Mouse (Mus musculus) splenic B cell, adult 2 months (primary cell): ENCODE data around the gene Kcnab2.

Source experiments
- DNase-seq: peaks from one replicate; pipeline ENCODE4 v3.0.0-alpha.2; 2011; ENCODE audit warnings: low read depth, low spot score
- H3K27me3 ChIP-seq: 2 replicates; pipeline ENCODE4 v1.6.1; 2012; ENCODE audit warnings: mild to moderate bottlenecking, low read length, moderate library complexity, mixed read lengths; ENCODE audit not compliant: control insufficient read depth, poor library complexity, insufficient read depth, severe bottlenecking
- H3K36me3 ChIP-seq: 2 replicates; pipeline ENCODE4 v1.6.1; 2012; ENCODE audit warnings: mild to moderate bottlenecking, low read length, moderate library complexity, mixed read lengths; ENCODE audit not compliant: control insufficient read depth, poor library complexity, insufficient read depth, severe bottlenecking

Kcnab2 gene

DNA sequence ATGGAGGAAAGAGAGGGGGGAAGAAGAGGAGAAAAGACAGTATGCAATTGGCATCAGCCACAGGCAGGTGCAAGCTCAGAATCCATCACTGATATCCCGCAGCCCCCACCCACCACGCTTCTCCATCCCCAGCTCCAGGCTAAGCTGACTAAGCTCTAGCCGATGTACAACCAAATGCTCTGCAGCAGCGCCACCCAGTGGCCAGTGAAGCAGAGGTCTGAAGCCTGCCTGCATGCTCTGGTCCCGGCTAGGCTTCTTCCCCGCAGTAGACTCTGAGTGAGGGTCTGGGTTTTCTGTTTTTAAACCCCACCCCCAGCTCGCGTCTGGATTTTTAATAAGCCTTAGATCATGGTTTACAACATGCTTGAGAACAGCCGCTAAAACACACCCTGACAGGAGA, 42.8 kb downstream of the Kcnab2 start:
- peak; percentile 77 for DNase-seq
- H3K27me3 ChIP-seq = no peaks in the 10 kb centered on the region

DNA sequence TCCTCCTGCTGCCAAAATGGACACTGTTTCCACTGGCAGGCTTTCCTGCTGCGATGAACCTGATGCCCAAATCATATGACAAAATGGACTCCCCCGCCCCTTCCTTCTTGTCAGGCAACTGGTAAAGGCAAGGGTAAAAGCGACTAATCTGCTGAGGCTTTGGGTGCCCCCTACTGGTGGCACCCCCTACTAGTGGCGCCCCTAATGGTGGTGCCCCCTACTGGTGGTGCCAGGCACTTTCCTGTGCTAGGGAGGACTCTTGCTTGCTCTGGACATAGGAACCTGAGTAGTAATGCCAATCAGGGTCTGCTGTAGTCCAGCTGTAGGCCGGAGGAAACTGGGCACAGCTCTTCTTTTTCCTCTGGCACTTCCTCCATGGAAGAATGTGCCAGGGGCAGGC, 45.4 kb downstream of the Kcnab2 start:
- Histone ChIP-seq H3K27me3 (no peaks in the 10 kb centered on the region), H3K36me3 (peaks cover 2% of the 10 kb centered on the region; the same call in 1 of the 2 replicates)
- DNase-seq = peak; percentile 58

More for the DNA sequence above, 42.8 kb downstream of the Kcnab2 start:
- peaks cover 2% of the 10 kb centered on the region; the same call in 1 of the 2 replicates for H3K36me3 ChIP-seq

DNA sequence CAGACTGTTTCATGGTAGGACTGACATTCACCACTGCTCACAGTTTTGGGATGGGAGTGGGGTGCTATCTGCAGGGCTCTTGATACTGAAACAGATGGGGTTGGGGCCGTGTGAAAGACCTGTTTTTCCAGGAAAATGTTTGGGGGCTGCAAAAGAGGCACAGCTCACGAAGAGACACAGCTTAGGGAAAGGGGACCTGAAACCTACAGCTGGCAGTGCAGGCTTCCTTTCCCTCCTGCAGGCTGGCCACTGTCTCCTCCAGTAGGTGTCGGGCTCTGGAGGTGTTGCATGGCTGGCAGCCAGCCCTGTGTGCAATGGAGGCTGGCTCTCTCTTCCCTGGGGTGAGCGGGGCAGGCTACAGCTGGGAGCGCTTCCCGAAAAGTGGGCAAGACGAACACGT, 49.4 kb downstream of the Kcnab2 start:
- no peaks in the 10 kb centered on the region for H3K27me3 ChIP-seq
- DNase-seq = peak; percentile 25
- peaks cover 2% of the 10 kb centered on the region; the same call in 1 of the 2 replicates for H3K36me3 ChIP-seq

DNA sequence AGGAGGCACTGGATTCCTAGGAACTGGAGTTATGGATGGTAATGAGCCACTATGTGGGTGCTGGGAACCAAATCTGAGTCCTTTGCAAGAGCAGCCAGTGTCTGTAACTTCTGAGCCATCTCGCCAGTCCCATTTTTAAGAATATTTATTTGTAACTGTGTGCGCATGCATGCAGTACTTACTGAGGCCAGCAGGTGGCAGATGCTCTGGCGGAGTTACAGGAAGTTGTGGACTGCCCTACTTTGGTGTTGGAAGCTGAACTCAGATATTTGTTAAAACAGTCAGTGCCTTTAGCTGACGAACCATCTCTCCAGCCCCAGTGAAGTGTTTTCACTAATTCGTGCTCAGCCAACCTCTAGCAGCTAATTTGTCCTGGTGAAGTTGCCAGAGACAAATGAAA, 52.7 kb downstream of the Kcnab2 start:
- peak; percentile 58 for DNase-seq
- Histone ChIP-seq H3K27me3 (no peaks in the 10 kb centered on the region), H3K36me3 (no peaks in the 10 kb centered on the region; the same call in 1 of the 2 replicates)

DNA sequence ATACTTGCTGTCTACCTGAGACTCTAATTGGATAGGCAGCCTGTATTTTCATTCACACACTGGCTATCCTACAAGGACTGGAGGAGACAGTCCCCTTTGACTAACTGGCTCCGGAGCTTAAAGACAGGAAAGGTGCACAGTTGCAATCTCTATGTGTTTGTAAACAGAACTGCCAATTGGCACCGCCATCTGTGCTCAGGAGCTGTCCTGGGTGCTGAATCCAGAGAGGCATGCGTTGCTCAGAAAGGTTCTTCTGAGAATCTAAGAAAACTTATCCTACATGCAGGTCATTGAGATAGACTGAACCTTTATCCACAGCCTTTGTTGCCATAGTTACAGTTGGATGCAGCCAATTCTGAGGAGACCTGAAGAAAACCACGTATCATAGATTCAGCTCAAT, 53.3 kb downstream of the Kcnab2 start:
- no peaks in the 10 kb centered on the region; the same call in 1 of the 2 replicates for H3K36me3 ChIP-seq
- DNase-seq = peak; percentile 13
- H3K27me3 ChIP-seq = no peaks in the 10 kb centered on the region

DNA sequence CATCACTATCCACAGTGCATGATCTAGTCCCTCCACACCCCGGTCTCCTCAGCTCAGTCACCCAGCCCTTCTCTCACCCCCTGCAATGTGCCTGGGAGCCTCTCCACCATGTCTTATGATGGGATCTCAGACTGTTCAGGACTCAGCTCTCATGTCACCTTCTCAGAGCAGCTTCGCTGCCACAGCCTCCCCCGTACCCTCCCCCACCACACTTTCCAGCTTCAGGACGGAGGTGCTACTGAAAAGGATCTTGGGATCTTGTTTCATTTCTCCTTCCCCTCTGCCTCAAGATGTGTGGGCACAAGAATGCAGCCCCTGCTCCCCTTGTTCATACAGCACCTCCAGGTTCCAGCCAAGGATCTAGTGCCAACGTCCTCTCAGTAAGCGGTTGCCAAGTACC, 54.1 kb downstream of the Kcnab2 start:
- Histone ChIP-seq H3K36me3 (no peaks in the 10 kb centered on the region; the same call in 1 of the 2 replicates), H3K27me3 (no peaks in the 10 kb centered on the region)
- no peak for DNase-seq

DNA sequence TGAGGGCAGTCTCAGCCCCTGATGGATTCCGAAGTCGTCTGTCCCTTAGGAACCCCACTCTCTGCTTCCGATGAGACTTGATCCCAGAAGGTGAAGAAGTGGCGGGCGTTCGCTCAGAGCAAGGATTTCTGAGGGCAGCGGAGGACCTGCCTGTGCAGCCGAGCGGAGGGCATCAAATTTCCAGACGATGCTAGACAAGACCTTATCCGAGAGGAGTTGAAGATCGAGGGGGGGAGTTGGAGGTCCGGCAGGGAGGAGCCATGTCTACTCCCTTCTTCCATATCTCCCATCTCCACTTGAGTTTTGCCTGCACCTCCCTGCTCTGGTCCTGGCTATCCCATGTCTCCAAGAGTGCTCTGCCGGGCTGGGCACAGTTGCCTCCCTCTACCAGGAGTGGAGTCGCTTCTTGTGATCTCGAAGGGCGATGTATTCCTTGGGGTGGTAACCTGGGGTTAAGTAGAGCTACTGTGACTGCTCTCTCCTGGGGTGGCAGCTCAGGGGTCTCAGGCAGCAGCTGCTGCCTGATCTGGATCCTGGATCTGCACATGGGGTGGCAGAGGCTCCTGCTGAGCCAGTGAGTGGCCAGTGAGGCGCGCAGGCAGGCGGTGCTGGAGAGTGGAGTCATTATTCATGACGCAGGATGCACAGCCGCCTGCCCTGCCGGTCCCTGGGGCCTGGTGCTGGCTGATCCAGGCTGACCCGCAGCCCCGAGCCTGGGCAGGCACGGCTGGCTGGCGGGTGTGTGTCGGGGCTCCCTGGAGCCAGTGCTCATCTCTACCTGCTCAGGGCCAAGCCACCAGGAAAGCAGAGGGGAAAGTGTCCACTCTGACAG, 59.2 kb downstream of the Kcnab2 start:
- no peak for DNase-seq
- Histone ChIP-seq H3K27me3 (no peaks in the 10 kb centered on the region), H3K36me3 (no peaks in the 10 kb centered on the region)

DNA sequence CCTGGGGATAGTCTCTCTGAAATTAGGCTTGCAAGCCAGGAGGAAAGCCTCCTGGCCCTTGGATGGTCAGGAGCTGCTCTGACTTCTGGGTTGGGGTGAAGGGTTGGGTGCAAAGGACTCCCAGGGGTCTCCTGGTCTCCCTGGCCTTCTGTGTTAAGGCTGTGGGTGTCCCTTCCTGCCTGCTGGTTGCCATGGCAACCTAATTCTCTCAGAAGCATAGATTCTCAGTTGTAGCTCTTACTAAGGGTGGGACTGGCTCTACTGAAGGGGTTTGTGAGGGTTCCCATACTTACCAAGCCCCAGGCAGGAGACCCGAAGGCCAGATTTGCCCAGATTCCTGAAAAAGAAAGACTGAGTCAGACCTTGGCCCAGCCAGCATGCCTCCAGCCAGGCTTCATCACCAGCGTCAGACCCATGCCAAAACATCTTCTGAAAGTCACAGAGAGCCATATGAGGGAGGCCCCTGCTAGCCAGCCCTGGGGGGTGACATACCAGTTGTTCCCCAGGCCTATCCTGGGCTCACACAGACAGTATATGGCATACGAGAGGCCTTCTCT, 65.1 kb downstream of the Kcnab2 start:
- Histone ChIP-seq H3K27me3 (no peaks in the 10 kb centered on the region; the same call in 1 of the 2 replicates), H3K36me3 (0 out of 2 replicates have a peak, but pooled peaks cover 2% of the 10 kb centered on the region)
- no peak for DNase-seq

DNA sequence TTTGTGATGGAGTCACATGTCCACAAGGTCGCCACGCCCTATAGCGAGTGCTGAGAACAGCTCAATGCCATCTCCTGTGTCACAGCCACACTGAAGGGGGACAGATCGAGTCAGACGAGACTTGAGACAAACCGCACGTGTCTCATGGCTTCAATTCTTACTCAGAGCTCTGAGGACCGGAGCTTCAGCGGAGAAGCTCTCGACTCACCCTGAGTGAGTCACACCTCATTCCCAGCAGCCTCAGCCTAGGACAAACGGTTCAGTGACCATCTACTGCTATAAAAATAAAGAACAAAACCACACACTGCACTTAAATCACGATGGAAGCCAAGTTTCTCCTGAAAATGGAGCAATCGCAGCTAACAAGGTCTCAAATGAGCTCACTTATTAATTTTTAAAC, 66.7 kb downstream of the Kcnab2 start:
- no peak for DNase-seq
- H3K27me3 ChIP-seq = no peaks in the 10 kb centered on the region; the same call in 1 of the 2 replicates
- peaks cover 3% of the 10 kb centered on the region; the same call in 1 of the 2 replicates for H3K36me3 ChIP-seq

DNA sequence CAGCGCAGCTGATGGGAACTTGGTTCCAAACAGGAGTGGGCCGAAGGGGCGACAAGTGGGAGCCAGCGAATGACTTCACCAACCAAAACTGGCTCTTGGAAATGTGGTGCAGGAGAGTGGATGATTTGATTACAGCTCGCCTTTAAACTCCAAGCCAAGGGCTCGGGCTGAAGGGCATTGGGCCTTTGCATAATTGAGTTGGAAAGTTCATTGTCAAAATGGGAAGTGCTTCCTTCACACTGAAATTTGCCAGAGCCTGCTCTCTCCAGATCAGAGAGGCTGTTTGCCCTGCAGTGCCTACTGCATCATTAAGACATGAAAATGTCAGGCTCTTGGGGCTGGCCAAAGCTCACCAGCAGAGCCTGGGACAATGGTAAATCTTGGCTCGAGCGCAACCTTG, 71.1 kb downstream of the Kcnab2 start:
- H3K36me3 ChIP-seq = peaks cover 7% of the 10 kb centered on the region
- H3K27me3 ChIP-seq = no peaks in the 10 kb centered on the region
- no peak for DNase-seq

DNA sequence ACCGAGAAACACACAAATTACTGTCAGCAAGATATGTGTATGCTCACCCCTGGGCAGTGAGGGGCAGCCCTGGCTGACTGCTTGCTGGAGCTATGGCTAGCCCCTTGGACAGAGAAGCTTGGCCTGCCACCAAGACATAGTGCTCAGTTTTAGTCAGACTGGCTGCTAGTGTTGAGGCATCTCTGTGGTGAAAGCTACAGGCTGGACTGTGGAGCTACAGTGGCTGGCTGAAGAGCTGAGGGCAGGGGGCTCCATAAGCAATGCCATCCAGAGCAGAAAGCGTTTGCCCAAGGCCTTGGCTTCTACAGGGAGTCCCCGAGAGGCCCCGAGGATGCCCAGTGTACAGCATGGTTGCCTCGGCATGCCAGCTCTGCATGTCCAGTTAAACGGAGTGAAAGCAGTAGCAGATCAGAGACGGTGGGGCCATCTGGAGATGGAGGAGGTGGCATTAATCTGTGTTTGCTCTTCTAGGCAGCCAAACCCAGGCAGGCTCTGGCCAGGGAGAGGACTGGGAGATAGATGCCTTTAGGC, 71.9 kb downstream of the Kcnab2 start:
- DNase-seq = no peak
- Histone ChIP-seq H3K27me3 (no peaks in the 10 kb centered on the region), H3K36me3 (peaks cover 8% of the 10 kb centered on the region)

DNA sequence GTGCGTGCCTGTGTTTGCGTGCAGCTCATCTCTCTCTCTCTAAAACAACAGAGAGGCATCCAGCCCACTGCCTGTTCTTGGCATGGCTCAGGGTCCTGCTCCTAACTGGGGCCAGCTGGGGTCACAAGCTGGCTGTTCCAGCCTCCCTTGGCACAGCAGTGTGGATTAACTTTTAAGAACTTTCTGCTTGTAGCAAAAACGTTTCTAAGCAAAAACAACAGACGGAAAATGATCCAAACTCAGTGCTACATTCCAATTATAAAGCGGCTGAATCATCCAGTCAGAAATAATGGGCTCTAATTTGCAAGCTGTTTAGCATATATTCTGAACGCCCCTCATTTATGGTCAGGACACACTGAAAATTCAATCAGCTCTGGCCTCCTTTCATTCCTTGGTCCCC, 72.5 kb downstream of the Kcnab2 start:
- Histone ChIP-seq H3K27me3 (no peaks in the 10 kb centered on the region), H3K36me3 (peaks cover 8% of the 10 kb centered on the region)
- DNase-seq = no peak

DNA sequence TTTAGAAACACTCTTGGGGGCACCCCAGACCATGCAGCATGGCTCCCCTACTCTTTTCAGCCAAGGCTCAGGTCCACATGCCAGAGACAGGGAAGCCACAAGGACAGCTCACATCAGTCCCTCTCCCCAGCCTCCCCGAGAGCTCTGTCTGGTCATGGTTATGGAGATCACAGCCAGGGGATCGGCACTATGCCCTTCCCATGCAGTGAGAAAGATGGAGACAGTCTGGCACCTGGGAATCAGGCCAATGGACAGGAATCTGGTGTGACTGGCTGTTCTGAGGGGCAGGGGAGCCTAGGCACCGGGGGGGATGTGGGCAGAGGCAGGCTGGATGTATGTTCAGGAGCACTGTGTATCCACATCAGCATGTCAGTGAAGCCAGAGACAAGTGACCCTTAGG, 78.7 kb downstream of the Kcnab2 start:
- no peaks in the 10 kb centered on the region for H3K27me3 ChIP-seq
- peaks cover 17% of the 10 kb centered on the region for H3K36me3 ChIP-seq
- no peak for DNase-seq

DNA sequence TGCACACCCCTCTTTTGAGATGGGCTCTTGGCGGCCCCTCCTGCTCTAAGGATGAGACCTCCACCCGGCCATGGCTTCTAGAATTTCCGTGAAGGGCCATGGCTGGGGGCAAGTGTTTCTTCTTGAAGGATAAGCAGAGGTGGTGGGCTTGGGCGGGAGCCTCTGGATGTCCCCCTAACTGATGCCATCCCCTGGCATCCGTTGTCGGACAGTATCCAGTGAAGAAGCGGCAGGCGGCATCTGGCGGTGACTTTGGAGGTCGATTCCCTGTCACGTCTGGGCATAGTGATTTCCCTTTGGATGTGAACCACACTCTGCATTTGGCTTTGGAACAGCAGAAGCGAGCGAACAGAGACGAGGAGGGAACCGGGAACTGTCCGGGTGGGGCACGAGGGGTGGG, 85.0 kb downstream of the Kcnab2 start:
- Histone ChIP-seq H3K27me3 (no peaks in the 10 kb centered on the region), H3K36me3 (peaks cover 6% of the 10 kb centered on the region)
- DNase-seq = no peak

DNA sequence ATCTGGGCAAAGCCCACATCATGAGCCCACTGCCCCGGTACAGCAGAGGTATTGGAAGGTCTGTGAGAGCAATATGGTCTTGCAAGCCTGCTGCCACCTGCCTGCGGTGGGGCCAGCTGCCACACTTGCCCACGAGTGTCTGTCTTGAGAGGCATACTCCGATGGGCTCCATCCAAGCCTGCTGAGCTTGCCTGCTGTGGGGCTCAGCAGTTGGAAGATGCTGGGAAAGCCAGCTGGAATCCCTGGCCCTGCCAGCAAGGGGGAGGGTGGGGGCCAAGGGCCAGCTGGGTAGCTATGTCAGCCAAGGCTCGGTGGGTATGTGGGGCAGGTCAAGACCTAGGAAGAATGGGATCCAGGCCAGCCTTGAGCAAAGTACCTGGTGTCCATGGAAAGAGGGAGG, 85.5 kb downstream of the Kcnab2 start:
- Histone ChIP-seq H3K27me3 (no peaks in the 10 kb centered on the region), H3K36me3 (peaks cover 3% of the 10 kb centered on the region)
- no peak for DNase-seq
